Mouse (Mus musculus) cerebellum, adult 9-11 months (tissue): ENCODE results near the gene Fmnl1.
A peak's percentile ranks its signal among the peaks of the same experiment; 100 is the strongest.
"Not testable (repeated sequence)": the region's sequence is repeated elsewhere in the genome, so short reads cannot be mapped to it uniquely, and the experiment has no call there.

Source experiments
- DNase-seq: peaks from one replicate; pipeline ENCODE4 v3.0.0; 2022

Fmnl1 gene

GRCm38 (mm10) chr11:103192230-103192955, 21.5 kb downstream of the Fmnl1 start:
- peak; percentile 79 for DNase-seq

DNA sequence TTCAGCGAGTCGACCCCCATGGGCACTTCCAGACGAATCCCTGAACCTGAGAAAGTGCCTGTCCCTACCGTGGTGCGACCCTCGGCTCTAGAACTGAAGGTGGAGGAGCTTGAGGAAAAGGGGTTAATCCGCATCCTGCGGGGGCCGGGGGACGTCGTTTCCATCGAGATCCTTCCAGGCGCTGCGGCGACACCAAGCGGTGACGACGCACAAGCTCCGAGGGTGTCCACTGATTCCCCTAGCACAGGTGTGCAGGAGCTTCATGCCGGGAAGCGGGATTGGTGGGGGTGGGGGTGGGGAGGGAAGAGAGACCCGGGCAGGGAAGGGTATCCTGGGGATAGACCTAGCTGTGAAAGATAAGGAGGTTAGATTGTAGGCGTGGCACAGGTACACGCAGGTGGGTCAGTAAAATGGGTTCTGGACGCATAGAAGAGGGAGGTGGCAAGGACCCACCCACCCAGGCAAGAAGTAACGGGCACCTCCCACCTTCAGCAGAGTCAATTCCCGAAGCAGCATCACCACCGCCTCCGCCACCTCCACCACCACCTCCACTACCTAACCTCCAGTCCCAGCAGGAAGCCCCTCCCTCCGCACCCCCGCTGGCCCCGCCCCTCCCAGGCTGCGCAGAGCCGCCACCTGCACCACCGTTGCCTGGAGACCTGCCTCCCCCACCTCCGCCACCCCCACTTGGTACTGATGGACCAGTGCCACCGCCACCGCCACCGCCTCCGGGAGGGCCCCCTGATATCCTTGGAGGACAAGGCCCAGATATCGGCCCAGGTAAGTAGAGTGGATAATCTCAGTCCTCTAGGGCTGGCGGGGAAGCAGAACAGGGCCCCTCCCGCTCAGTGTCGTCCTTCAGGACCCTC, 22.3 kb downstream of the Fmnl1 start:
- DNase-seq: peak; percentile 86

DNA sequence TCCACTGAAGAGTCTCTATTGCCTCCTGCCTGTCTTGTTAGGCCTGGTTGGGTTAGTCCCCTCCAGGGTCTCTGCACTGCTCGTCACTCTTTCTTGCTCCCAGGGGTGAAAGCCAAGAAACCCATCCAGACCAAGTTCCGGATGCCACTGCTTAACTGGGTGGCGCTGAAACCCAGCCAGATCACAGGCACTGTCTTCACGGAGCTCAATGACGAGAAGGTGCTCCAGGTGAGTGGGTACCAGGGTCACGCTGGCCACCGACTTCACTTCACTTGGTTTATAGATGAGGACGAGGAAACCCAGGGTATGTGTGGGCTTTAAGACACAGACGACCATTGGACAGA, 22.9 kb downstream of the Fmnl1 start:
- peak; percentile 74 for DNase-seq

DNA sequence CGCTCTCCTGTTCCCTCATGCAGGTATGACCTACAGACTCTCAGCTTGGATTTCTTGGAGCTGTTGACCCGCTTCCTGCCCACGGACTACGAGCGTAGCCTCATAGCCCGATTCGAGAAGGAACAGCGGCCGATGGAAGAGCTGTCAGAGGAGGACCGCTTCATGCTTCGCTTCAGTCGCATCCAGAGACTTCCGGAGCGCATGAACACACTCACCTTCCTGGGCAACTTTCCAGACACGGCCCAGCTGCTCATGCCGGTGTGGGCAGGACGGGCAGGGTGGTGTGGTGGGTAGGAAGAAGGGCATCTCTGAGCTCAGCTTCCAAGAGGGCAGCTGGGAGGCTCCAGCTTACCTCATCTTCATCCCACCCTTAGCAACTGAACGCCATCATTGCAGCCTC, 24.3 kb downstream of the Fmnl1 start:
- peak; percentile 72 for DNase-seq

DNA sequence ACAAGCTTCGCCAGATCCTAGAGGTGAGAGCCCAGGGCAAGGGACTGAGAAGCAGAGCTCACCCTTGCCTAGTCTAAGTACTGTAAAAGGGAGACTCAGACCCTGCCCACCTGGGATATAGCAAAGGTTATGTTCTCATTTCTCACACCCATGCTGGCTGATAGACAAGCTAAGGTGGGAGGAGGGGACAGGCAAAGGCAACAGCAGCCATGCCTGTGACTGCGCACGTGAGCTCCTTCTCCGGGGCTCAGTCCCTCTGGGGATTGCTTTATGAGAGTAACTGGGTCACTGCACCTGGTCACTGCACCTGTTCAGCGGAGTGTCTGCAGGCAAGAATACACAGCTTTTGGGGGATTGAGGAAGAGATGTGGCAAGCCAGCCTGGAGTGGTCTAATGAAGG, 24.7 kb downstream of the Fmnl1 start:
- peak; percentile 68 for DNase-seq

DNA sequence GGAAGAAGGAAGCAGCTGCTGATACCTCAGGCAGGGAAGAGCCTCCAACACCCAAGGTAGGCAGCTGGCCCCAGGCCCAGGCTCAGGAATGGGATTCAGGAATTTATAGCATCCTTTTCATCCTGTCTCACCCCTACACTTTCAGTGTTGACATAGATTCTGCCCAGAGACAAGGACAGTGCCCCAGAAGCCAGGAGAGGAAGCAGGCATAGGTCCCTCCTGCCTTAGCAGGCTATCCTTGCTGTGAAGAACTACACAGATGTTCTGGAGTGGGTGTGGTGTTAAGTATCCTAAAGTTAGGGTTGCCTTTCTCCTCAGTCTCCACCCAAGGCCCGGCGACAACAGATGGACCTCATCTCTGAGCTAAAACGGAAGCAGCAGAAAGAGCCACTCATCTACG, 26.4 kb downstream of the Fmnl1 start:
- DNase-seq: no peak

DNA sequence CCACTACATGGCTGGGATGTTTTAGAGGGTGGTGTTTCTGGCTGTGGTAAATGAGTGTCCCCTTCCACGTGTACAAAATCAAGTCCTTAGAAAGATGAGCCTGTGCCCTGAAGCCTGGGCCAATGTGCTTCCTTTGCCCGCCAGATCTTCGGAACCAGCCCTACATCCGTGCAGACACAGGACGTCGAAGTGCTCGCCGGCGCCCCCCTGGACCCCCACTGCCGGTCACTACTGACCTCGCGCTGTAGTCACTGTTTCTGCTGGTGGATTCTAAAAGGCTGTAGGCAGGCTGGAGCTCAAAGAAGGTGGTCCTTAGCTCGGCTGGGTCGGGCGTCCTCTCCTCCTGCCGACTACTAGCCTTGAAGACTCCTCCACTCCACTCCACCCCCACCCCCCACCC, 27.4 kb downstream of the Fmnl1 start:
- peak; percentile 69 for DNase-seq

- DNase-seq: peak; percentile 93
These were observed 28.2 kb downstream of the Fmnl1 start for GRCm38 (mm10) chr11:103198911-103199803.

DNA sequence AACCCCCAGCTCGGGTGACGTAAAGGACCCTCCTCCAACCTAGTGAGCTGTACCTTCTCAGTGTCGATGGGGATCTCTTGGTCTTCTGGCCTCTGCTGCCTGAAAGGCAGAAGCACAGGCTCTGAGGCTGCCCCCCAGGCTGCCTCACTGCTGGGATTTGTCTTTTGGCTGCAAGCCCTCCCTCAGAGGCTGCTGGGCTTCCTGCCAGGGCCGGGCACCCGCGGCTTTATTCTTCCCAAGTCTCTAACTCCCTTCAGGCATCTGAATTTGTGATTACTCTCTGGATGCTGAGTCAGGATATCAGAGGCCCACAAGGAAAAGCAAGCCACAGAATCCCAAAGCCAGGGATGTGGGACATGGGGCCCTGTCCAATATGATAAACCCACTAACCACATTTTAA, 30.8 kb downstream of the Fmnl1 start:
- peak; percentile 83 for DNase-seq

DNA sequence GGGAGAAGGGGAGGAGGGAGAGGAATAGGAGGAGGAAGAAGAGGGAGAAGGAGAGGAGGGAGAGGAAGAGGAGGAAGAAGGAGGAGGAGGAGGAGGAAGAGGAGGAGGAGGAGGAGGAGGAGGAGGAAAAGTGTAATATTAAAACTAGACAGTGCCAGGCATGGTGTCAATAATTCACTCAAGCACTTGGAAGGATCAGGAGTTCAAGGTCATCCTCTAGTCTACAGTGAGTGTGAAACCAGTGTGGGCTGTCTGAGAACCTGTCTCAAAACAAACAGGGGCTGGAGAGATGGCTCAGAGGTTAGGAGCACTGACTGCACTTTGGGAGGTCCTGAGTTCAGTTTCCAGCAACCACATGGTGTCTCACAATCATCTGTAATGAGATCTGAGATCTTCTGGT, 31.5 kb downstream of the Fmnl1 start:
- DNase-seq: peak; percentile 30

DNA sequence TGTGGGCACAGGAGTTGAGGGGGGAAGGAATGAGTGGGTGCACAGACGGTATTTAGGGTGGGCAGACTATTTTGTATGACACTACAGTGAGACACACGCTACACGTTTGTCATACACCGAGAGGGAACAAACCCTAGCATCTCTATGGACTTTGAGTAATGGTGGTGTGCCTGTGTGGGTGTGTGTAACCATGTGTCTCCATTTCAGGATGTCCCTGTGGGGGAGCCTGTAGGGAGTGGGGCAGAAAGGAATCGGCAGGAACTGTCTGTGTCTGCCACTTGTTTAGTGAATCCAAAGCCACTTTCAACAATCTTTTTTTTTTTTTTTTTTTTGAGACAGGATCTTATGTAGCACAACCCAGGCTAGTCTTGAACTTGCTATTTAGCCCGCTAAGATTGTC, 35.3 kb downstream of the Fmnl1 start:
- peak; percentile 11 for DNase-seq

- DNase-seq: peak; percentile 16
These were observed 37.6 kb downstream of the Fmnl1 start, which contains the start of gene 1700023F06Rik for GRCm38 (mm10) chr11:103208458-103208857. Gene 1700023F06Rik (minus strand): TSS chr11:103208558.

DNA sequence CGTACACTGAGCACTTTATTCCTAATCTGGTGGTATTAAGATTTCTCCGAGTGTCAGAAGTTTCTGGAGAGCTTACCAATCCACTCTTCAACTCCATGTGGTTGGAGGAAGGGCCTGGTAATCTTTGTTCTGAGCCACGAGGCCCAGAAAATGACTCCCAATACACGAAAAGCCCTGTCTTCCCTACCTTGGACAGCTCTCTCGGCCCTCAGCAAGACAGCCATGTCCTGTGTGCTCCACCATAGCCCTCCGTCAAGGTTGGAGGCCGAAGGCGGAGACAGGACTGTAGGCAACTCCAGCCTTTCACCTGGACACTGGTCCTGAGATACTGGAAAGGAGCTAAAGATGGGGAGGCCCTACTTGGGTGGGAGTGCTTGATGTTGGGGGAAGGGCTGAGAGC, 39.4 kb downstream of the Fmnl1 start:
- peak; percentile 12 for DNase-seq

GRCm38 (mm10) chr11:103213712-103214111, 42.8 kb downstream of the Fmnl1 start:
- no peak for DNase-seq

DNA sequence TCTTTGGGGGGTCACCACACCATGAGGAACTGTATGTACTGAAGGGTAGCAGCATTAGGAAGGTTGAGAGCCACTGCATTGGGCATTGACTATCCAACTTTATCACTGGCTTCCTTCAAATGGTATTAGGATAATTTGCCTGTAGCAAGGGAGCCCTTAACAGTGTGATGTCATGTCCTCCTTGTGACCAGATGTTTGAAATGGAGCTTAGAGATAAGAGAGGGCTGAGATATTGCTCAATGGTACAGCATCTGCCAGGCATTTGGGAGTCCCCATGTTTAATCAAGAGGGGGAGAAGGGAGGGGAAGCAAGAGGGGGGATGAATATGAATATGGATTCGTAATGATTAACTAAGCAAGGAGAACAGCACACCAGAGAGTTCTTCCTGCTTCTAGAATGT, 44.4 kb downstream of the Fmnl1 start:
- no peak for DNase-seq

DNA sequence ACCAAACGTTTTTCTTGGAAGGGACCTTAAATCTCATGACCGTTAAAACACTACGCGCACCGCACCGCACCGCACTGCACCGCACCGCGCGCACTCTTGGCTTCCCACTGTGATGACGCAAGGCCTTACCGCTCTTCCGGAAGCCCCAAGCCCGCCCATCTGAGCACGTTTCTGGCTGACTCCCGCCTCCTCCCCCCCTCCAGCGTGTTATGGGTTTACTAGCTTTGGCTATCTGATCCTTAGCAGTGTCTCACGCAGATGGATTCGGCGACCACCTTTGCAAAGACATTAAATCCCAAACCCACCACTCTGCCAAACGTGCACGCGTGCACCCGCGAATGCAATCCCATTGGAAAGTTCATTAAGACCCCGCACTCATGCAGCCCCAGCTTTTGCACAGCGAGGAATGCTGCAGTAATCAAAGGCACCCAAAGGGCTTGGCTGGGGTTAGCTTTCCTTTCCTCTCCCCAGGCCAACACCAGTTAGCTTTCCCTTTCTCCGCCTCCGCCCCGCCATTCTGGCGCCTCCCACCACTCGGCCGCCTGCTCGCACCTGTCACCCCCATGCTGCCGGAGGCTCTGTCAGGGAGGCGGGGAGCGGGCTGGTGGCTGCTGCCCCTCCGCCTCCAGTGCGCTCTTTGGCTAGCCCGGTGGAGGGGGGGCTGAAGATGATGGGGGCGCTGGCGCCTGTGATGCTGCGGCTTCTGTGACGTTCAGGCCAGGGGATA, 47.0 kb downstream of the Fmnl1 start, which contains the start of gene Spata32:
TSS of gene Spata32 (minus strand) at position 643 of the 727 bp plus-strand sequence.
- DNase-seq: peak; percentile 90

DNA sequence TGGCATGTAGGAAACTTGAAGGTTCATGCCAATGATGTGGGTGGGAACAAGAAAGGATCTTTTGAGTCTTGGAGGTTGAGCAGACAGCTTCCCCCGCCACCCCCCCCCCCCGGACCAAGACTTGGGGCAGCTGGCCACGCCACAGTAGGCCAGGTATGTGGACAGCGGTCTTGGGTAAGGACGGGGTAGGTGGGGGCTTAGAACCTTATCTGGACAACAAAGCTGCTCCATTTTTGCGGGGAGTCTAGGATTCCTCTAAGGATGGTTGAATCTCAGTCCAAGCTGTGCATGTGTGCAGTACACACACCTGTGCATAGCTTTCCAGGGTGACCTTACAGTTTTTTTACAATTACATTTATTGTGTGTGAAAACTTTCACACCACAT, 47.6 kb downstream of the Fmnl1 start:
- DNase-seq: no peak

DNA sequence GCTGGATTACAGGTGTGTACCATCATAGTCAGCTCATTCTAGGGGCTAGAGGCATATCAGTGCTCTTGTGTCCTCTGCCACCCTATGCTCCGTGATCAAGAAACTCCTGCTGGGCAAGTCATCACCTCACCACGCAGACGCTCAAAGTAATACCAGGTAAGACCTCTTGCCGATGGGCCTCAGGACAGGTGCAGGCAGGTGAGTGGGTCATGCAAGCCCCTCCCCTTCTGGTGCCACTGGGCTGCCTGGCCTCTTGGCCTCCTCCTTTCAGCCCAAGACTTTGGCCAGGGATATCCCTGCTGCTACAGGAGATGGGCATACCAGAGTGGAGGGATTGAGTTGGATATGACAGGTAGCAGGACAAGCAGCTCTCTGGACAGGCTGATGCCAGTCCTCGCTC, 48.4 kb downstream of the Fmnl1 start:
- peak; percentile 54 for DNase-seq

DNA sequence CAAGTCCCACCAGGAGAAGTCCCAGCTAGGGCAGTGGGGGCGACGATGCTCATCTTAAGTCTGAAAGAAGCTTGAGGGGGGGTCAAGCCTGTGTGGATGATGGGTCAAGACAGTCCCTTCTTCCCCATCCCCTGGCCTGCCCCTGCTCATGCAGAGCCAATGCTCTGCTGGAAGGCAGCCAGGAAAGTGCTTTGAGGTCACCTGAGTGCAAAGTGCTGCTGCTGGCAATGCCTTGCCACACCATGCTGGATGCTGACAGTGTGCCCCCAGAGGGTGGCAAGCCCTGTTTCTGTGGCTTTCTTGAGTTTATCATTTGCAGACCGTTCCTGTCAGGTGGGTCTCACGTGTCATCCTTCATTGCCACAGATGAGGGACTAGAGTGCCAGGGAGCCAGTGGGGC, 49.1 kb downstream of the Fmnl1 start:
- no peak for DNase-seq

- no peak for DNase-seq
These were observed 50.5 kb downstream of the Fmnl1 start for GRCm38 (mm10) chr11:103221437-103221836.

DNA sequence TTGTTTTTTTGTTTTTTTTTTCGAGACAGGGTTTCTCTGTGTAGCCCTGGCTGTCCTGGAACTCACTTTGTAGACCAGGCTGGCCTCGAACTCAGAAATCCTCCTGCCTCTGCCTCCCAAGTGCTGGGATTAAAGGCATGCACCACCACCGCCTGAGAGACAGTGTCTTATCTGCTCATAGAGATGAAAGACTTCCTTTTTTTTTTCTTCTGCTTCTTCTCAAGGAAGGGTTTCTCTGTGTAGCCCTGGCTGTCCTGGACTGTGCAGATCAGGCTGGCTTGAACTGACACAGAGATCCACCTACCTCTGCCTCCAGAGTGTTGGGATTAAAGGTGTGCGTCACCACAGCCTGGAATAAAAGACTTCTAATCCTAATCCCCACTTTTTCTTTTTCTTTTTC, 51.8 kb downstream of the Fmnl1 start:
- DNase-seq: not testable (repeated sequence)

DNA sequence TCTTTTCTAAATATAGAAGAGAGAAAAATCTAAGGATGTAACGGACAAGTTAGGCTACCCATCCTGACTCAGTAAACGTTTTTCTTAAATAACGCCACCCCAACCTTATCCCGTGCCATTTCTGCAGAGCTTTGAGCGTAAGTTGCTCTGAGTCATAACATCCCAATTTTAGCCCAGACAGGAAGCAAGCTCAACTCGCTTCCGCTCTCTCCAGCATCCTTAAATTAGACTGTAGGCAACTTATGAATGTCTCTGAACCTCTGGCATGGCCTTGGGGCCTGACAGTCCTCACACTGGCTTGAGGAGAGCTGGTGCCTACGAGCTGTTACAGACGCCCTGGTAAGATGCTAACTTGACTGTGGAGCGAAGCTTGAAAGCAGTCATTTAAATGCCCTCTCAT, 52.5 kb downstream of the Fmnl1 start:
- no peak for DNase-seq
